Mouse (Mus musculus) heart, embryonic 16.5 days (tissue): ENCODE measurements at regions not wholly inside any gene's neighbourhood (a gene's known extent, or its start where the extent isn't known, plus 50 kb on each side); places are given as distances from the start of the nearest gene placed in this dataset.

ENCODE experiments used
- ATAC-seq: fragments of 200-750 bp; cut with Nextera tagmentation; replicated peaks from 2 replicates; pipeline ENCODE4 v1.8.0; 2017; ENCODE audit warnings: moderate number of reproducible peaks; ENCODE audit not compliant: insufficient read depth, low FRiP score; ENCODE audit errors: extremely low read depth
- H3K27ac ChIP-seq: fragments of 300-500 bp; sonication (generic); 2 replicates; pipeline ENCODE4 v1.5.1; 2014; ENCODE audit warnings: mild to moderate bottlenecking, low read length, control low read depth, moderate library complexity
- H3K27me3 ChIP-seq: fragments of 300-500 bp; sonication (generic); 2 replicates; pipeline ENCODE4 v1.6.1; 2014; ENCODE audit warnings: low read length, mixed read lengths; ENCODE audit not compliant: control insufficient read depth, insufficient read depth
- H3K36me3 ChIP-seq: fragments of 300-500 bp; sonication (generic); 2 replicates; pipeline ENCODE4 v1.6.1; 2014; ENCODE audit not compliant: control insufficient read depth, insufficient read depth
- H3K4me1 ChIP-seq: fragments of 300-500 bp; sonication (generic); 2 replicates; pipeline ENCODE4 v1.6.1; 2014; ENCODE audit warnings: low read length, mixed read lengths; ENCODE audit not compliant: control insufficient read depth, insufficient read depth
- H3K4me2 ChIP-seq: fragments of 300-500 bp; sonication (generic); 2 replicates; pipeline ENCODE4 v1.6.1; 2014; ENCODE audit warnings: low read depth, mild to moderate bottlenecking, control low read depth, low read length
- H3K4me3 ChIP-seq: fragments of 300-500 bp; sonication (generic); 2 replicates; pipeline ENCODE4 v1.5.1; 2014; ENCODE audit warnings: mild to moderate bottlenecking, control low read depth, low read length
- H3K9ac ChIP-seq: fragments of 300-500 bp; sonication (generic); 2 replicates; pipeline ENCODE4 v1.6.1; 2014; ENCODE audit warnings: low read length, control low read depth
- H3K9me3 ChIP-seq: fragments of 300-500 bp; sonication (generic); replicated peaks from 2 replicates; pipeline ENCODE4 v1.6.1; 2016; ENCODE audit warnings: low read length; ENCODE audit not compliant: control insufficient read depth
- WGBS: fragments of 180-500 bp; shearing (Covaris S2); extraction: QIAGEN DNeasy Blood & Tissue Kit; methylation state at CpG from one replicate; pipeline ENCODE4 v1.1.7; 2014; 5-methylcytosine and 5-hydroxymethylcytosine counted together

DNA sequence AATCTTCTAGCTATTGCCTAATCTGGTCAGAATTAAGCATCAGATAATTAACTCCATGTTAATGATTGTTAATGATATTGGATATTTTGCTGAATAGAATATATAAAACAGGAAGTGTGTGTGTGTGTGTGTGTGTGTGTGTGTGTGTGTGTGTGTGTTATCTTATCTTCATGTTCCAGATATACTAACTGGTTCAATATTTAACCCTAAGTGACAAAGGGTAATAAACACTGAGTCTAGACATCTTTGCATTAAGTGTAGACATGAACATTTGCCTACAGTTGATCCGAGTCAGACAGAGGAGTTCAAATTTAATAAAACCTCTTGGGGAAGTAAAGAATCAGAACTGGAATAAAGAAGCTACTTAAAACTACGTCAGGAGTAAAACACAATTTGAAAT lies 161.6 kb downstream of the Fsip2 start:
- Histone ChIP-seq H3K4me3 (no peak overlapping the region), H3K36me3 (no peaks in the 10 kb centered on the region), H3K9ac (no peak overlapping the region), H3K27me3 (no peaks in the 10 kb centered on the region), H3K27ac (no peak overlapping the region), H3K9me3 (no peaks in the 10 kb centered on the region), H3K4me1 (no peaks in the 10 kb centered on the region), H3K4me2 (no peak overlapping the region)
- 75% methylated on average over 2 of the region's 2 CpGs for WGBS
- no peak for ATAC-seq

DNA sequence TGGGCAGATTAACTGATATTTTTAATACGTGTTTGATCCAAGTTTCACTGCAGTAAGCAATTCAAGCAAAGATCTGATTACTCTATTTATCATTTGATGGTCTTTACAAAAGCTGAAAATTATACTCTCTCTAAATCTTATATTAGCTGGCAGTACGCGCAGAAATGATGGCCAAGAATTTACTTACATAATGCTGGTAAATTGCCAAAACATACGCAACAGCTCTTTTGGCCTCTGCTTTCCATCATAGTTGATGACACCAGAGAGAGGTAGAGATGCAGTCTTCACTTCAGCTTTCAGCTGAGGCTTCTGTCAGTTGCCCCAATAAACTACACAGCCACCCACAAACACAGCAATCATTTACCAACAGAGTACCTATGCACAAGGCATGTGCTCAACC lies 182.9 kb downstream of the Fsip2 start:
- no peaks in the 10 kb centered on the region for H3K36me3 ChIP-seq
- peaks cover 6% of the 10 kb centered on the region; the same call in 1 of the 2 replicates for H3K4me1 ChIP-seq
- 0 out of 2 replicates have a peak, but pooled peaks have one; percentile 41 for ATAC-seq
- no peak overlapping the region for H3K9ac ChIP-seq
- H3K27ac ChIP-seq, result no peak overlapping the region
- no peaks in the 10 kb centered on the region for H3K9me3 ChIP-seq
- 51% methylated on average over 4 of the region's 4 CpGs for WGBS
- no peaks in the 10 kb centered on the region for H3K27me3 ChIP-seq
- H3K4me2 ChIP-seq, result no peak overlapping the region
- no peak overlapping the region for H3K4me3 ChIP-seq

DNA sequence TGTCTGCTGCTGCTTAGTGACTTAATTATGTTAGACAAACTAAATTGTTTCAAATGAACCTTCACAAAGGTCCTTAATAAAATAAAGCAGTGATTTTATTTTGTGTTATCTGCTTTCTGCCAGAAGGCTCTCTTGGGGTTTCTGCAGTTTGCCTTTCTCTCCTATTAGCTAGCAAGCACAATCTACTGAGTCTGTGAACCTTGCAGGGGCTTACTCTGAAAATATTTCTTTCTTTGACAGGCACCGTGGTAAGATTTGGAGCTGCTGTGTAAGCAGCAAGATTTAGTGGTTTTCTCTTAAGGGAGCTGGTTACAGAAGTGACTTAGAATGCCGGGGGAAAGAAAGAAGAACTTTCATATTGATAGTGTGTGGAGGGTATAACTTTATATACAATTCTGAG lies 187.3 kb downstream of the Fsip2 start:
- H3K36me3 ChIP-seq, result no peaks in the 10 kb centered on the region
- 51% methylated on average over 2 of the region's 2 CpGs for WGBS

DNA sequence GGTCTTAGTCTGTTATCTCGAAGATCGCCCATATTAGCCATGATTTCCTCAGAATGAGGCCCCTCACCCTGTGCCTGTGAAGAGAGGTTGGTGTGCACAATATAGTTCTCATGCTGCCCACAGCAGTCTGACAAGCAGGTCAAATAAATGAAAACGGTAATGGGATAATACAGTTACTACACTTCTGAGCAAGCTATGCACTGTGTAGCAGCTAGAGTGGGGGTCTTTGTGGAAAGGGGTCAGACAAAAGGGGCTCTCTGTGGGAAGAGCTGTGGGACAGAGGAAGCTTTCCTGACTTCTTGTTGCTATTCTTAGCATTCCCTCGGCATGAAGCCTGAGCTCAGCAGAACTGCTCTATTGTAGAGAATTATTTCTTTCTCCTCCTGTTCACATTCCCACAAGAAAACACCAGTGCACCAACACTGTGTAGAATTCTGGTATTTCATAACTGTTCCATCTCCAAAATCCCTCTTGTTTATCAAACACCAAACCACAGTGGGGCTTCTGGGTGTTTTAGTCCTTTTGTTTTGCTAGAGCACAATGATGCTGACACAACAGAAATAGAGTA lies 187.9 kb downstream of the Fsip2 start:
- Histone ChIP-seq H3K27me3 (no peaks in the 10 kb centered on the region), H3K4me1 (peaks cover 9% of the 10 kb centered on the region; the same call in 1 of the 2 replicates), H3K4me3 (no peak overlapping the region), H3K36me3 (no peaks in the 10 kb centered on the region), H3K9me3 (no peaks in the 10 kb centered on the region), H3K27ac (no peak overlapping the region), H3K4me2 (no peak overlapping the region), H3K9ac (no peak overlapping the region)
- 34% methylated on average over 4 of the region's 4 CpGs for WGBS
- ATAC-seq, result no peak

More for the DNA sequence above, 187.3 kb downstream of the Fsip2 start:
- H3K27ac ChIP-seq, result no peak overlapping the region
- ATAC-seq, result no peak
- H3K9ac ChIP-seq, result no peak overlapping the region
- H3K4me1 ChIP-seq, result peaks cover 9% of the 10 kb centered on the region; the same call in 1 of the 2 replicates
- H3K4me2 ChIP-seq, result no peak overlapping the region
- H3K9me3 ChIP-seq, result no peaks in the 10 kb centered on the region
- no peak overlapping the region for H3K4me3 ChIP-seq
- no peaks in the 10 kb centered on the region for H3K27me3 ChIP-seq

DNA sequence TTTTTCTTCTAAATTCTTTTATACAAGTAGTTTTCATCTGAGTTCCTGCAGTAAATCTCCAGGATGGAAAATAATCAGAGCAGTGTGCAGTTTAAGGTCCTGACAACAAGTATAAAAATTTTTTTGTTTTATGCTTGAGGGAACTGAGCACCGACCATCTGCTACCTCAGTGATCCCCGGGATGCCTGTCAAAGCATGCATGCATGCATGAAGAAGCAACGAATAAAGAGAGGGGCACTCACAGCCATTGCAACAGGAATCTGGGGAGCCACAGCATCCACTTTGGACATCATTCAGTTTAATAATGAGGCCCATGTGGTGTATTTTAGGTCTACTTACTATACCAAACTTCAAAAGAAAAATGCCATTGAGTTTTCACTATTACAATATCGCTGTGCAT lies 222.4 kb downstream of the Fsip2 start:
- ATAC-seq, result no peak

More for the DNA sequence above, 222.4 kb downstream of the Fsip2 start:
- Histone ChIP-seq H3K27me3 (no peaks in the 10 kb centered on the region), H3K9me3 (no peaks in the 10 kb centered on the region), H3K36me3 (no peaks in the 10 kb centered on the region), H3K9ac (no peak overlapping the region), H3K4me3 (no peak overlapping the region), H3K4me1 (no peaks in the 10 kb centered on the region), H3K27ac (no peak overlapping the region), H3K4me2 (no peak overlapping the region)
- 79% methylated on average over 4 of the region's 4 CpGs for WGBS
